Mouse (Mus musculus) spleen, adult 2 months (tissue): ENCODE data around the gene Slc25a51.

Source experiments
- CTCF ChIP-seq: fragments of 200-500 bp; IDR thresholded peaks from 2 replicates; pipeline ENCODE4 v1.5.1; 2011; ENCODE audit warnings: mild to moderate bottlenecking, inconsistent platforms; ENCODE audit not compliant: insufficient read depth, insufficient read length, insufficient replicate concordance; ENCODE audit errors: extremely low read depth
- POLR2A ChIP-seq: fragments of 200-500 bp; IDR thresholded peaks from 2 replicates; pipeline ENCODE4 v1.6.1; 2011; ENCODE audit warnings: low read depth, low read length, inconsistent platforms

DNA sequence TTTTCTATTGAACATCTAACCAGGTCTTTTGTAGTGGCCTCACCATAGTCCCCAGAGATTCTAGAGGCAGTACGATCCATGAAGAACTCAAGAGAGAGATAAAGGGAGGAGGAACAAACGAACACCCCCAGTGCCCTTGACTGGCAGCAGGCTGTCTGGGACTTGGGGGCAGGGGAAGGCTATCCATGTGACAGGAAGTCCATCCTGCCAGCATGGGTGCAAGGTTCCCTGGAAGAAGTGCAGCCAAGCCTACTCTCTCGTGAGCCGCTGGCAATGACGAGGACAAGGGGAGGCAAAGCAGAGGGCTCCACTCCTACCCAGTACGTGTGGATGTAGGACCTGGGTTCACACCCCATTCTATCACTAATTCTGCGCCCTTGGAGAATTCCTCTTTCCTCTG, 35.1 kb upstream of the Slc25a51 start:
- TF ChIP-seq CTCF: no peak
- no peak for TF ChIP-seq POLR2A
